Mouse (Mus musculus) brain, embryonic 14.5 days (tissue): ENCODE data around the gene Rfx5.
"Not testable (repeated sequence)": the region's sequence is repeated elsewhere in the genome, so short reads cannot be mapped to it uniquely, and the experiment has no call there.

Experiments
- CTCF ChIP-seq: fragments of 200-500 bp; IDR thresholded peaks from 2 replicates; pipeline ENCODE4 v1.5.1; 2012; ENCODE audit warnings: inconsistent platforms, mild to moderate bottlenecking, moderate library complexity, borderline replicate concordance; ENCODE audit not compliant: insufficient read depth, insufficient read length; ENCODE audit errors: extremely low read depth
- POLR2A ChIP-seq: fragments of 200-500 bp; IDR thresholded peaks from 2 replicates; pipeline ENCODE4 v1.6.1; 2012; ENCODE audit warnings: mild to moderate bottlenecking, inconsistent platforms, borderline replicate concordance; ENCODE audit not compliant: poor library complexity, insufficient read depth, insufficient read length, severe bottlenecking; ENCODE audit errors: extremely low read depth

GRCm38 (mm10) chr3:94937194-94937593 is 16.7 kb upstream of the Rfx5 start:
- not testable (repeated sequence) for TF ChIP-seq CTCF, POLR2A
